8 mouse cellular contexts compared by ENCODE assay signal in genomic region chr11:98981997-98982772, GRCm38 (mm10). TPM values are rescaled to one million over a fixed set of nuclear protein-coding genes. Genes with fewer than 3 reads are reported as not detected.
DNase-seq lines count a peak whose midpoint lies in the region; ATAC-seq and TF ChIP-seq lines count a peak whose summit lies in the region.

No protein-coding gene starts in this region.

- peak overlapping the region; percentile 54 for H3K4me3 ChIP-seq in brown adipose tissue, adult 24 weeks (ENCODE audit: insufficient read depth, low read depth, low read length)
- H3K4me3 ChIP-seq in forebrain, embryonic 14.5 days (ENCODE audit: low read depth, low read length): peak overlapping the region; percentile 56
- peak overlapping the region; percentile 53 for H3K4me3 ChIP-seq in intestine, embryonic 14.5 days (ENCODE audit: low read depth, low read length)
- peak overlapping the region; percentile 60 for H3K4me3 ChIP-seq in limb, embryonic 15.5 days
- peak overlapping the region; percentile 68 for H3K4me3 ChIP-seq in midbrain, postnatal 0 days (ENCODE audit: low read depth, low read length)

- H3K4me2 ChIP-seq in forebrain, embryonic 14.5 days (ENCODE audit: low read length): peak overlapping the region; percentile 88
- H3K4me2 ChIP-seq in intestine, embryonic 14.5 days (ENCODE audit: low read length): peak overlapping the region; percentile 99
- H3K4me2 ChIP-seq in limb, embryonic 15.5 days: peak overlapping the region; percentile 98
- H3K4me2 ChIP-seq in midbrain, postnatal 0 days (ENCODE audit: low read depth, low read length, poor library complexity, severe bottlenecking): peak overlapping the region; percentile 61

- no peaks in the 10 kb centered on the region for H3K36me3 ChIP-seq in forebrain, embryonic 14.5 days (ENCODE audit: control insufficient read depth, insufficient read depth, low read length)
- H3K36me3 ChIP-seq in intestine, embryonic 14.5 days (ENCODE audit: control insufficient read depth, insufficient read depth, low read length): no peaks in the 10 kb centered on the region
- no peaks in the 10 kb centered on the region for H3K36me3 ChIP-seq in limb, embryonic 15.5 days
- H3K36me3 ChIP-seq in midbrain, postnatal 0 days (ENCODE audit: insufficient read depth, low read length): no peaks in the 10 kb centered on the region

- peak overlapping the region; percentile 76 for H3K9ac ChIP-seq in forebrain, embryonic 14.5 days (ENCODE audit: low read length)
- peak overlapping the region; percentile 36 for H3K9ac ChIP-seq in intestine, embryonic 14.5 days (ENCODE audit: low read length)
- peak overlapping the region; percentile 47 for H3K9ac ChIP-seq in limb, embryonic 15.5 days
- H3K9ac ChIP-seq in midbrain, postnatal 0 days (replicated peaks; ENCODE audit: low read length, poor library complexity, severe bottlenecking): peak overlapping the region; percentile 89

- no peak overlapping the region for H3K27ac ChIP-seq in brown adipose tissue, adult 24 weeks (replicated peaks; ENCODE audit: low read depth, low read length)
- peak overlapping the region; percentile 78 for H3K27ac ChIP-seq in forebrain, embryonic 14.5 days (ENCODE audit: low read depth, low read length)
- H3K27ac ChIP-seq in intestine, embryonic 14.5 days (ENCODE audit: low read depth): 0 out of 2 replicates have a peak overlapping the region, but pooled peaks have one; percentile 9
- H3K27ac ChIP-seq in limb, embryonic 15.5 days: peak overlapping the region; percentile 65; the same call in 1 of the 2 replicates
- H3K27ac ChIP-seq in midbrain, postnatal 0 days (ENCODE audit: low read depth, low read length): peak overlapping the region; percentile 95

- H3K4me1 ChIP-seq in brown adipose tissue, adult 24 weeks (ENCODE audit: control insufficient read depth, insufficient read depth, insufficient read length, low read length): no peaks in the 10 kb centered on the region
- H3K4me1 ChIP-seq in forebrain, embryonic 14.5 days (ENCODE audit: control insufficient read depth, insufficient read depth, low read length): peaks cover 3% of the 10 kb centered on the region
- 0 out of 2 replicates have a peak, but pooled peaks cover 3% of the 10 kb centered on the region for H3K4me1 ChIP-seq in intestine, embryonic 14.5 days (replicated peaks; ENCODE audit: control insufficient read depth, insufficient read depth, low read length)
- peaks cover 41% of the 10 kb centered on the region for H3K4me1 ChIP-seq in limb, embryonic 15.5 days
- 0 out of 2 replicates have a peak, but pooled peaks cover 2% of the 10 kb centered on the region for H3K4me1 ChIP-seq in midbrain, postnatal 0 days (ENCODE audit: insufficient read depth, low read length)

- peak; percentile 77 for ATAC-seq in forebrain, embryonic 14.5 days
- peak; percentile 69 for ATAC-seq in intestine, embryonic 14.5 days (replicated peaks; ENCODE audit: low FRiP score, low TSS enrichment, low read depth)
- ATAC-seq in limb, embryonic 15.5 days (ENCODE audit: insufficient number of reproducible peaks, low FRiP score, low TSS enrichment, low read depth): peak; percentile 21; the same call in 1 of the 2 replicates
- peak; percentile 88 for ATAC-seq in midbrain, postnatal 0 days (ENCODE audit: low FRiP score)

- under 1% methylated on average over 84 of the region's 94 CpGs for WGBS in forebrain, embryonic 14.5 days
- WGBS in intestine, embryonic 14.5 days: under 1% methylated on average over 94 of the region's 94 CpGs
- WGBS in limb, embryonic 15.5 days: under 1% methylated on average over 92 of the region's 94 CpGs
- WGBS in midbrain, postnatal 0 days: under 1% methylated on average over 93 of the region's 94 CpGs

- H3K27me3 ChIP-seq in forebrain, embryonic 14.5 days (replicated peaks; ENCODE audit: control insufficient read depth, insufficient read depth, low read length): peaks cover 13% of the 10 kb centered on the region; the same call in 1 of the 2 replicates
- H3K27me3 ChIP-seq in intestine, embryonic 14.5 days (replicated peaks; ENCODE audit: control insufficient read depth, insufficient read depth, low read length): 0 out of 2 replicates have a peak, but pooled peaks cover 2% of the 10 kb centered on the region
- peaks cover 5% of the 10 kb centered on the region; the same call in 1 of the 2 replicates for H3K27me3 ChIP-seq in limb, embryonic 15.5 days
- H3K27me3 ChIP-seq in midbrain, postnatal 0 days (ENCODE audit: insufficient read depth, low read length): no peaks in the 10 kb centered on the region

- H3K9me3 ChIP-seq in forebrain, embryonic 14.5 days (replicated peaks; ENCODE audit: control insufficient read depth, low read length): no peaks in the 10 kb centered on the region
- H3K9me3 ChIP-seq in intestine, embryonic 14.5 days (ENCODE audit: control insufficient read depth, low read length): no peaks in the 10 kb centered on the region
- no peaks in the 10 kb centered on the region for H3K9me3 ChIP-seq in limb, embryonic 15.5 days
- H3K9me3 ChIP-seq in midbrain, postnatal 0 days (ENCODE audit: low read length): no peaks in the 10 kb centered on the region

- peak; percentile 65 for DNase-seq in ovary, postnatal 36 days (ENCODE audit: low spot score)
- no peak for DNase-seq in ovary, adult 18-20 months (ENCODE audit: low spot score)
- peak; percentile 77 for DNase-seq in forebrain, embryonic 14.5 days (ENCODE audit: low spot score)
- DNase-seq in intestine, embryonic 14.5 days (ENCODE audit: low spot score): peak; percentile 80
- peak; percentile 83 for DNase-seq in midbrain, postnatal 0 days (ENCODE audit: low spot score)
- DNase-seq in thymus, postnatal 4 days: peak; percentile 78

- peak; percentile 77 for TF ChIP-seq CTCF in midbrain, postnatal 0 days (IDR thresholded peaks at IDR 0.05)

RNA-seq across cellular contexts. Expression of gene Gjd3, which starts 0.6 kb away (rescaled TPM):
- polyA plus RNA-seq in brown adipose tissue, adult 24 weeks (2012; ENCODE audit: insufficient read depth, insufficient read length, missing spikeins): not detected in 2 replicates
- polyA plus RNA-seq in forebrain, embryonic 14.5 days (2014; fragmentation: Nextera tagmentation; extraction: Ambion mirVana): 0.27 and 0.28 TPM in 2 replicates
- polyA plus RNA-seq in intestine, embryonic 14.5 days (2014; fragmentation: Nextera tagmentation; extraction: Ambion mirVana): 0.22 TPM in 1 of 2 replicates, not detected in the other
- polyA plus RNA-seq in limb, embryonic 15.5 days (2015; fragmentation: Nextera tagmentation; extraction: Ambion mirVana): 0.49 and 0.86 TPM in 2 replicates
- 3.0 and 5.1 TPM in 2 replicates for total RNA-seq in midbrain, postnatal 0 days (2014; rRNA removed)
- polyA plus RNA-seq in midbrain, postnatal 0 days (2015; fragmentation: Nextera tagmentation; extraction: Ambion mirVana): 4.5 and 5.1 TPM in 2 replicates

RNA-seq across cellular contexts. Expression of gene Top2a, which starts 41.8 kb away (rescaled TPM):
- polyA plus RNA-seq in brown adipose tissue, adult 24 weeks (2012; ENCODE audit: insufficient read depth, insufficient read length, missing spikeins): 0.92 and 1.2 TPM in 2 replicates
- 135 and 150 TPM in 2 replicates for polyA plus RNA-seq in forebrain, embryonic 14.5 days (2014; fragmentation: Nextera tagmentation; extraction: Ambion mirVana)
- 248 and 272 TPM in 2 replicates for polyA plus RNA-seq in intestine, embryonic 14.5 days (2014; fragmentation: Nextera tagmentation; extraction: Ambion mirVana)
- polyA plus RNA-seq in limb, embryonic 15.5 days (2015; fragmentation: Nextera tagmentation; extraction: Ambion mirVana): 162 and 178 TPM in 2 replicates
- total RNA-seq in midbrain, postnatal 0 days (2014; rRNA removed): 13.9 and 21.1 TPM in 2 replicates
- polyA plus RNA-seq in midbrain, postnatal 0 days (2015; fragmentation: Nextera tagmentation; extraction: Ambion mirVana): 7.4 and 10.0 TPM in 2 replicates

RNA-seq across cellular contexts. Expression of gene Rara, which starts 54.6 kb away (rescaled TPM):
- polyA plus RNA-seq in brown adipose tissue, adult 24 weeks (2012; ENCODE audit: insufficient read depth, insufficient read length, missing spikeins): 3.2 and 5.5 TPM in 2 replicates
- 8.2 and 9.8 TPM in 2 replicates for polyA plus RNA-seq in forebrain, embryonic 14.5 days (2014; fragmentation: Nextera tagmentation; extraction: Ambion mirVana)
- polyA plus RNA-seq in intestine, embryonic 14.5 days (2014; fragmentation: Nextera tagmentation; extraction: Ambion mirVana): 42.4 and 43.6 TPM in 2 replicates
- polyA plus RNA-seq in limb, embryonic 15.5 days (2015; fragmentation: Nextera tagmentation; extraction: Ambion mirVana): 43.9 and 51.7 TPM in 2 replicates
- total RNA-seq in midbrain, postnatal 0 days (2014; rRNA removed): 14.3 and 20.4 TPM in 2 replicates
- polyA plus RNA-seq in midbrain, postnatal 0 days (2015; fragmentation: Nextera tagmentation; extraction: Ambion mirVana): 8.2 and 8.7 TPM in 2 replicates

RNA-seq across cellular contexts. Expression of gene Igfbp4, which starts 58.9 kb away (rescaled TPM):
- 63.5 and 77.4 TPM in 2 replicates for polyA plus RNA-seq in brown adipose tissue, adult 24 weeks (2012; ENCODE audit: insufficient read depth, insufficient read length, missing spikeins)
- 125 and 139 TPM in 2 replicates for polyA plus RNA-seq in forebrain, embryonic 14.5 days (2014; fragmentation: Nextera tagmentation; extraction: Ambion mirVana)
- polyA plus RNA-seq in intestine, embryonic 14.5 days (2014; fragmentation: Nextera tagmentation; extraction: Ambion mirVana): 467 and 480 TPM in 2 replicates
- 1,243 and 1,296 TPM in 2 replicates for polyA plus RNA-seq in limb, embryonic 15.5 days (2015; fragmentation: Nextera tagmentation; extraction: Ambion mirVana)
- 78.8 and 96.7 TPM in 2 replicates for total RNA-seq in midbrain, postnatal 0 days (2014; rRNA removed)
- polyA plus RNA-seq in midbrain, postnatal 0 days (2015; fragmentation: Nextera tagmentation; extraction: Ambion mirVana): 92.4 and 104 TPM in 2 replicates

Comparison
In these comparisons a context has a peak if more than half of its experiments do, and no peak if none do; other contexts are left out.
1. ATAC-seq: peak in every context shown above with its lines; median percentile 88 in midbrain, postnatal 0 days; 77 in forebrain, embryonic 14.5 days; 69 in intestine, embryonic 14.5 days; 21 in limb, embryonic 15.5 days.
2. H3K9ac ChIP-seq: peak in every context shown above with its lines; median percentile 89 in midbrain, postnatal 0 days; 76 in forebrain, embryonic 14.5 days; 47 in limb, embryonic 15.5 days; 36 in intestine, embryonic 14.5 days.
3. RNA of gene Top2a, which starts 41.8 kb away (polyA plus RNA-seq): 248 to 272 TPM in intestine, embryonic 14.5 days, 162 to 178 TPM in limb, embryonic 15.5 days and 135 to 150 TPM in forebrain, embryonic 14.5 days; 7.4 to 10.0 TPM in midbrain, postnatal 0 days and 0.92 to 1.2 TPM in brown adipose tissue, adult 24 weeks; every median in the first group is over 10 times any median in the second.
4. Peak in every context shown above with its lines, with median percentiles within 50 percentile points of each other: H3K4me3 ChIP-seq and H3K4me2 ChIP-seq.